Mouse (Mus musculus) lung, embryonic 14.5 days (tissue): ENCODE data around the gene Tyw3. TPM values are rescaled to one million over a fixed set of nuclear protein-coding genes. Genes with fewer than 3 reads are reported as not detected.

ENCODE experiments used
- ATAC-seq: fragments of 200-750 bp; cut with Nextera tagmentation; 2 replicates; pipeline ENCODE4 v1.8.0; 2017; ENCODE audit warnings: mild to moderate bottlenecking, moderate TSS enrichment, moderate library complexity; ENCODE audit not compliant: insufficient read depth
- DNase-seq: peaks from one replicate; pipeline ENCODE4 v3.0.0-alpha.2; 2015
- H3K27ac ChIP-seq: fragments of 300-500 bp; sonication (generic); 2 replicates; pipeline ENCODE4 v1.5.1; 2014; ENCODE audit warnings: low read depth, mild to moderate bottlenecking, moderate library complexity
- H3K27me3 ChIP-seq: fragments of 300-500 bp; sonication (generic); 2 replicates; pipeline ENCODE4 v1.6.1; 2014; ENCODE audit warnings: low read length, control low read depth; ENCODE audit not compliant: insufficient read depth
- H3K36me3 ChIP-seq: fragments of 300-500 bp; sonication (generic); 2 replicates; pipeline ENCODE4 v1.6.1; 2014; ENCODE audit warnings: control low read depth; ENCODE audit not compliant: insufficient read depth
- H3K4me1 ChIP-seq: fragments of 300-500 bp; sonication (generic); 2 replicates; pipeline ENCODE4 v1.6.1; 2014; ENCODE audit warnings: antibody characterized with exemption, control low read depth; ENCODE audit not compliant: insufficient read depth
- H3K4me2 ChIP-seq: fragments of 300-500 bp; sonication (generic); 2 replicates; pipeline ENCODE4 v1.6.1; 2014; ENCODE audit warnings: mild to moderate bottlenecking
- H3K4me3 ChIP-seq: fragments of 300-500 bp; sonication (generic); 2 replicates; pipeline ENCODE4 v1.5.1; 2014; ENCODE audit warnings: low read depth, low read length
- H3K9ac ChIP-seq: fragments of 300-500 bp; sonication (generic); 2 replicates; pipeline ENCODE4 v1.6.1; 2014
- H3K9me3 ChIP-seq: fragments of 300-500 bp; sonication (generic); 2 replicates; pipeline ENCODE4 v1.6.1; 2016; ENCODE audit warnings: low read depth, low read length, control low read depth
- CTCF ChIP-seq: IDR thresholded peaks from 2 replicates; pipeline ENCODE4 v1.5.1; 2016; ENCODE audit warnings: antibody characterized with exemption, low read depth
- WGBS: fragments of 180-500 bp; shearing (Covaris S2); extraction: QIAGEN DNeasy Blood & Tissue Kit; methylation state at CpG from one replicate; pipeline ENCODE4 v1.1.7; 2014; 5-methylcytosine and 5-hydroxymethylcytosine counted together
- polyA plus RNA-seq: library from polyadenylated mRNA; unstranded; fragments of >200 nt; fragmentation: Nextera tagmentation; extraction: Ambion mirVana; gene quantifications from 2 replicates; pipeline ENCODE4 v1.2.1, GENCODE M21; 2014

The Tyw3 gene
- polyA plus RNA-seq, 1 experiment from 2014 or later, result 15.9 TPM

GRCm38 (mm10) chr3:154591621-154592020, 5.3 kb downstream of the Tyw3 start:
- Histone ChIP-seq H3K9me3 (no peaks in the 10 kb centered on the region), H3K4me1 (no peaks in the 10 kb centered on the region), H3K27ac (no peak overlapping the region), H3K9ac (no peak overlapping the region), H3K27me3 (no peaks in the 10 kb centered on the region), H3K4me3 (no peak overlapping the region), H3K4me2 (no peak overlapping the region), H3K36me3 (peaks cover 67% of the 10 kb centered on the region)
- 90% methylated on average over 3 of the region's 3 CpGs for WGBS
- ATAC-seq (no peak), DNase-seq (no peak)
- no peak for TF ChIP-seq CTCF

DNA sequence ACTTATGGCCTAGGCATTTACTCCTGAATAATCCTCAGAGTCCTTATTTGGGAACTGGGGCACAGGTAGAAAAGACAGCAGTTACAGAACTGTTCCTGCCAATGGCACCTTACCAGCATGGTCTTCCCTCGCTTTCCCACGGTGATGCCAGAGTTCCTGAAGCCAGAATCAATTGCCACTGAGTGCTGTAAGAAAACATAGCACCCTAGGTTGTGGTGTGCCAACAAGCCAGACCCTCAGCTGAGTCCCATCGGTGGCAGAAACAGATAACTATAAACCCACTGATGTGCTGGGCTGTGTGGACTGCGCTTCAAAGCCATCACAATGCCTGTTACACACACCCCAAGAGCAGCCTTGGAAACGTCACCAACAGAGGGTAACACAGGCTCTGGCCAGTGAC, 5.9 kb downstream of the Tyw3 start:
- no peak for TF ChIP-seq CTCF
- H3K36me3 ChIP-seq, result peaks cover 72% of the 10 kb centered on the region
- no peak overlapping the region for H3K27ac ChIP-seq
- H3K9ac ChIP-seq, result no peak overlapping the region
- H3K27me3 ChIP-seq, result no peaks in the 10 kb centered on the region
- no peaks in the 10 kb centered on the region for H3K4me1 ChIP-seq
- DNase-seq, result no peak
- H3K9me3 ChIP-seq, result no peaks in the 10 kb centered on the region
- no peak overlapping the region for H3K4me2 ChIP-seq
- WGBS, result 84% methylated on average over 5 of the region's 5 CpGs
- no peak overlapping the region for H3K4me3 ChIP-seq
- ATAC-seq, result no peak

GRCm38 (mm10) chr3:154584351-154584750, 12.6 kb downstream of the Tyw3 start:
- Histone ChIP-seq H3K36me3 (peaks cover 47% of the 10 kb centered on the region), H3K9ac (no peak overlapping the region), H3K9me3 (no peaks in the 10 kb centered on the region), H3K27me3 (no peaks in the 10 kb centered on the region), H3K4me2 (no peak overlapping the region), H3K4me1 (no peaks in the 10 kb centered on the region), H3K27ac (no peak overlapping the region), H3K4me3 (no peak overlapping the region)
- WGBS, result 89% methylated on average over 8 of the region's 8 CpGs
- TF ChIP-seq CTCF, result no peak
- DNase-seq (no peak), ATAC-seq (no peak)

GRCm38 (mm10) chr3:154577895-154578294, 19.0 kb downstream of the Tyw3 start:
- TF ChIP-seq CTCF, result no peak
- Histone ChIP-seq H3K4me3 (no peak overlapping the region), H3K27ac (no peak overlapping the region), H3K4me2 (no peak overlapping the region), H3K4me1 (no peaks in the 10 kb centered on the region), H3K9me3 (no peaks in the 10 kb centered on the region), H3K27me3 (no peaks in the 10 kb centered on the region), H3K36me3 (peaks cover 17% of the 10 kb centered on the region; the same call in 1 of the 2 replicates), H3K9ac (no peak overlapping the region)
- DNase-seq, result no peak
- WGBS, result 90% methylated on average over 8 of the region's 8 CpGs
- ATAC-seq, result no peak

GRCm38 (mm10) chr3:154573666-154574065, 23.2 kb downstream of the Tyw3 start:
- Histone ChIP-seq H3K4me1 (no peaks in the 10 kb centered on the region), H3K36me3 (0 out of 2 replicates have a peak, but pooled peaks cover 3% of the 10 kb centered on the region), H3K4me3 (no peak overlapping the region), H3K27ac (no peak overlapping the region), H3K9ac (no peak overlapping the region), H3K9me3 (no peaks in the 10 kb centered on the region), H3K27me3 (peaks cover 18% of the 10 kb centered on the region), H3K4me2 (no peak overlapping the region)
- ATAC-seq (no peak), DNase-seq (peak; percentile 18)
- no peak for TF ChIP-seq CTCF
- WGBS, result 33% methylated on average over 6 of the region's 6 CpGs

DNA sequence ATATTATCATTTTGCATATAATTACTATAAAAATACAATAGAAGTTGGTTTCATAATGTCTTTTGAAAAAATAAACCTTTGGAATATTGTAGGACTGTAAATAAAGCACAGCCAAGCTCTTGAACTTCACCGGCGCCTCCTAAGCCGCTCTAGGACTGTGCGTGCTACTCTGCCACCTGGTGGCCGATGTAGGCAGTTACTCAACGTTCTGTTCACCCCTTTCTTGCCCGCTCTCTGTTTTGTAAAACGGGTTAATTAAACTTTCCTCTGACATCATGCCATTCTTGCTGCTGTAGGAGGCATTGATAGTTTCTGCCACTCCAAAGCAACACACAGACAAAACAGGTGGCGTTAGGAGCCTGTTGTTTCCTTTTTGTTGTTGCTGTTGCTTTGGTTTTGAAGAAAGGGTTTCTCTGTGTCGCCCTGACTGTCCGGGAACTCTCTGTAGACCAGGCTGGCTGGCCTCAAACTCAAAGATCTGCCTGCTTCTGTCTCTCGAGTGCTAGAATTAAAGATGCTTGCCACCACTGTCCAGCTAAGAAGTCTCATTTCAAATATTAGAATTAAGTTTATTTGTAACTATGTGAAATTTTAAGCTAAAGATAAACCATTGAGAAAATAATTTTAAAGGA, 24.4 kb downstream of the Tyw3 start:
- Histone ChIP-seq H3K4me3 (no peak overlapping the region), H3K36me3 (no peaks in the 10 kb centered on the region), H3K27ac (no peak overlapping the region), H3K4me2 (no peak overlapping the region), H3K4me1 (no peaks in the 10 kb centered on the region), H3K9me3 (no peaks in the 10 kb centered on the region), H3K27me3 (peaks cover 23% of the 10 kb centered on the region), H3K9ac (no peak overlapping the region)
- ATAC-seq (peak; percentile 79), DNase-seq (peak; percentile 94)
- WGBS, result 12% methylated on average over 12 of the region's 12 CpGs
- TF ChIP-seq CTCF, result peak; percentile 94

- H3K27me3 ChIP-seq, result peaks cover 23% of the 10 kb centered on the region
- TF ChIP-seq CTCF, result no peak
- H3K27ac ChIP-seq, result no peak overlapping the region
- H3K36me3 ChIP-seq, result no peaks in the 10 kb centered on the region
- peak; percentile 15; the same call in 1 of the 2 replicates for ATAC-seq
- WGBS, result 3% methylated on average over 12 of the region's 12 CpGs
- no peaks in the 10 kb centered on the region for H3K9me3 ChIP-seq
- H3K4me3 ChIP-seq, result peak overlapping the region; percentile 13; the same call in 1 of the 2 replicates
- peak overlapping the region; percentile 47 for H3K4me2 ChIP-seq
- no peak overlapping the region for H3K9ac ChIP-seq
- peak; percentile 77 for DNase-seq
- no peaks in the 10 kb centered on the region for H3K4me1 ChIP-seq
Measured at GRCm38 (mm10) chr3:154570786-154571185, 26.1 kb downstream of the Tyw3 start.
